Mouse (Mus musculus) liver, embryonic 13.5 days (tissue): ENCODE results near the gene Fev. TPM values are rescaled to one million over a fixed set of nuclear protein-coding genes. Genes with fewer than 3 reads are reported as not detected.

Experiments
- ATAC-seq: fragments of 200-750 bp; cut with Nextera tagmentation; 2 replicates; pipeline ENCODE4 v1.8.0; 2017; ENCODE audit warnings: low read depth, mild to moderate bottlenecking, moderate number of reproducible peaks, moderate library complexity
- DNase-seq: peaks from one replicate; pipeline ENCODE4 v3.0.0; 2022
- H3K27ac ChIP-seq: fragments of 300-500 bp; sonication (generic); 2 replicates; pipeline ENCODE4 v1.5.1; 2015; ENCODE audit warnings: moderate library complexity, mild to moderate bottlenecking, inconsistent platforms
- H3K27me3 ChIP-seq: fragments of 300-500 bp; sonication (generic); 2 replicates; pipeline ENCODE4 v1.6.1; 2015; ENCODE audit warnings: mild to moderate bottlenecking, inconsistent platforms
- H3K36me3 ChIP-seq: fragments of 300-500 bp; sonication (generic); 2 replicates; pipeline ENCODE4 v1.6.1; 2015; ENCODE audit warnings: mild to moderate bottlenecking, inconsistent platforms
- H3K4me1 ChIP-seq: fragments of 300-500 bp; sonication (generic); replicated peaks from 2 replicates; pipeline ENCODE4 v1.6.1; 2015; ENCODE audit warnings: inconsistent platforms
- H3K4me2 ChIP-seq: fragments of 300-500 bp; sonication (generic); 2 replicates; pipeline ENCODE4 v1.6.1; 2015; ENCODE audit warnings: inconsistent platforms, mild to moderate bottlenecking, moderate library complexity
- H3K4me3 ChIP-seq: fragments of 300-500 bp; sonication (generic); replicated peaks from 2 replicates; pipeline ENCODE4 v1.5.1; 2015; ENCODE audit warnings: mild to moderate bottlenecking, inconsistent platforms
- H3K9ac ChIP-seq: fragments of 300-500 bp; sonication (generic); 2 replicates; pipeline ENCODE4 v1.6.1; 2015; ENCODE audit warnings: mild to moderate bottlenecking, inconsistent platforms
- H3K9me3 ChIP-seq: fragments of 300-500 bp; sonication (generic); replicated peaks from 2 replicates; pipeline ENCODE4 v1.6.1; 2016; ENCODE audit warnings: inconsistent platforms
- WGBS: fragments of 180-500 bp; shearing (Covaris S2); methylation state at CpG from one replicate; pipeline ENCODE4 v1.1.7; 2015; ENCODE audit not compliant: insufficient replicate concordance; 5-methylcytosine and 5-hydroxymethylcytosine counted together
- polyA plus RNA-seq: library from polyadenylated mRNA; unstranded; fragments of >200 nt; fragmentation: Nextera tagmentation; extraction: Ambion mirVana; gene quantifications from 2 replicates; pipeline ENCODE4 v1.2.1, GENCODE M21; 2015

Fev gene
- polyA plus RNA-seq: 0.06 and 0.07 TPM in 2 replicates

DNA sequence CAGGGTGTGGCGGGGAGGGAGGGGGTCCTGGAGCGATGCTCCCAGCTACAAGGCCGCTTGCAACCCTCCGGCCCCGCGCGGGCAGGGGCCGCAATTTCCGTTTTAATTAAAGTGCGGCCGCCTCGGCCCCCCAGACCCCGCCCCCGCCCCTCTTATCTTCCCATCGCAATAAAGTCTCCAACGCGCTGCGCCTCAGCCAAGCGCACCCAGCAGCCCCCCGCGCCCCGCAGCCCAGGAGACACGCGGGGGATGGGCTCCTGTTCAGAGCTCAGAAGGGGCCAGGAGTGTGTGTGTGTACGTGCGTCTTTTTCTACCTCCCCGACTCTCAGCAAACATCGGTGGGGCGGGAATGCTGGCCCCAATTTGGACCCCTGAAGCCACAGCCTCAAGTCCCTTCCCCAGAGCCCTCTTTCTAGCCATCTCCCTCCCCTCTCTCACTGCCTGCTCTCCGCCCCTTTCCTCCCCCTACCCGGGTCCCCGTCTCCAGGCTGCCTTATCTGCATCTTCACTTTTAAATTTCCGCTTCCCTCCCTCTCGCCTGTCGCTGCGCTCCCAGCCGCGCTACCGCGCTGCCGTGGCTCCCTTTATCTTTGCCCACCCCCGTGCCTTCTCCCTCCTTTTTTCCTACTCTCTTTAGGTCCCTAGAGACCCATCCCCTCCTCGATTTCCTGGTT lies at the start of gene Fev:
Gene Fev (minus strand): TSS at position 51 of the 674 bp plus-strand sequence.
- DNase-seq (no peak), ATAC-seq (no peak)
- Histone ChIP-seq H3K9ac (no peak within 1 kb of the TSS), H3K4me3 (peak within 1 kb of the TSS; percentile 19), H3K36me3 (no peaks in the 10 kb centered on the region), H3K27me3 (peaks cover 94% of the 10 kb centered on the region), H3K4me1 (no peaks in the 10 kb centered on the region; the same call in 1 of the 2 replicates), H3K9me3 (no peaks in the 10 kb centered on the region), H3K27ac (no peak within 1 kb of the TSS), H3K4me2 (peak within 1 kb of the TSS; percentile 39)
- 1% methylated on average over 38 of the region's 43 CpGs for WGBS

DNA sequence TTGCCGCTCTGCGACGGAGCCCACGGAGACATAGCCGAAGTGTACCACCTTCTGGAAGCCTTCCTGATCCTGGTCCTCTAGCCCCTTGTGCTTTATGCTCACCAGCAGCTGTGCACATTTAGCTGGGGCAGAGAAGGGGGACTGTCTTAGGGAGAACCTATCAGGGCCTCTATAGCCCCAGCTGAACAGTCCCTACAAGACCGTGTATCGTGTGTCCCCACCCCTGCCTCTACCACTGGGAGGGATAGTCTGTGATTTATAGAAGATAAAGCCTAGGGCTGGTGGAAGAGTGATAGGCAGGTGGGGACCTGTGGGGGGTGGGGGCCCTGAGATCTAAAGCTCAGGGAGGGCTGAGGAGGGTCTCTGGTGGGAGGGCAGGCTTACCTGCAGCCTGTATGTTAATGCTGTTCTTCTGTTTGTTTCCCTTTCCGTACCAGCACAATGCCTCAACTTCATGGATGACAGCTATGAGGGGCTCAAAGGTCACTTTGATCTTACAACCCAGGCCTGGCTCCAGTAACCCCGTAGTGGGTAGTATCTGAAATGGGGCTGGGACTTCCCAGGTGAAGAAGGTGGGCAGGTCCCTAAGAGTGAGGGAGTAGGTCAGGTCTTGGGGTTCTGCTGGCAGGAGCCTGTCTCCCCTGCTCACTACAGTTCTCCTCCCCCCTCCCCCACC lies 42.5 kb upstream of the Fev start:
- ATAC-seq (no peak), DNase-seq (no peak)
- Histone ChIP-seq H3K9ac (no peak overlapping the region), H3K4me1 (no peaks in the 10 kb centered on the region), H3K9me3 (no peaks in the 10 kb centered on the region), H3K4me2 (no peak overlapping the region), H3K4me3 (no peak overlapping the region), H3K27ac (no peak overlapping the region), H3K27me3 (peaks cover 9% of the 10 kb centered on the region; the same call in 1 of the 2 replicates), H3K36me3 (no peaks in the 10 kb centered on the region)
- 72% methylated on average over 9 of the region's 9 CpGs for WGBS

DNA sequence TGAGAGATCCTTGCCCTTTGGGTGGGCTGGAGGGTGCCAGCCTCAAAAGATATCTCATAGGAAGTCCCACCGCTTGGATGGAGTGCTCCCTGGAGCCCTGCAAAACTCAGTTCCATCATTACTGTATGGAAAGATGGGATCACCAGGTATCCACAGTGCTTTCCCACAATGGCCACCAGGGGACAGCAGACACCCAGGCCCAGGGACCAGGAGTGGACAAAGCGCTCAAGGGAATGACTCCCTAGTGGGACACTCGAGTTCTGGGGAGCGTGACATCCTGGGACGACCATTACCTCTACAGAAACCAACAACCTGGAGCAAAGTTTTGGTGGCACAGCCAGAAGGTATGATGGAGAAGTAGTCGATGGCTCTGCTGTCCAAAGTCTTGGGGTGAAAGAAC lies 41.5 kb upstream of the Fev start:
- no peak overlapping the region for H3K27ac ChIP-seq
- H3K4me2 ChIP-seq: no peak overlapping the region
- H3K9me3 ChIP-seq: no peaks in the 10 kb centered on the region
- 27% methylated on average over 6 of the region's 6 CpGs for WGBS
- H3K4me1 ChIP-seq: no peaks in the 10 kb centered on the region
- no peak for ATAC-seq
- no peak overlapping the region for H3K4me3 ChIP-seq
- H3K27me3 ChIP-seq: 0 out of 2 replicates have a peak, but pooled peaks cover 6% of the 10 kb centered on the region
- H3K9ac ChIP-seq: no peak overlapping the region
- no peak for DNase-seq
- H3K36me3 ChIP-seq: no peaks in the 10 kb centered on the region

DNA sequence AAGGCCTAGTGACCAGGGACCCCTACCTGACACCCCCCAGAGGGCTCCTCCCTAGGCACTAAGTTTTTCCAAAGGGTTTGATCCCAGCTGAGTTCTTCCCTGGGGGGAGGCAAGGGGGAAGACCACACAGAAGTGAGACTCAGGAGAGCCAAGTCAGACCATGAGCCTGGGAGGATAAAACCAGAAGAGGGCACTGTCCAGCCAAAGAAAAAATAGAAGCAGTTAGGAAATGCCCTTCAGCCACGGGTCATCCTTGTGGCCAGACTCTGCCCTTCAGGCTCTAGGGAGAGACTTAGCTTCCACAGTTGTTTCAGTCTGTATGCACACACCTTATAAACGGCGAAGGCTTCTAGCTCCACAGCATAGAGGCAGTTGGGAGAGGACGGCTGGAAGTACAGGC lies 39.2 kb upstream of the Fev start:
- no peak overlapping the region for H3K4me2 ChIP-seq
- H3K27ac ChIP-seq: no peak overlapping the region
- no peaks in the 10 kb centered on the region for H3K4me1 ChIP-seq
- no peak for ATAC-seq
- DNase-seq: no peak
- no peak overlapping the region for H3K4me3 ChIP-seq
- H3K9me3 ChIP-seq: no peaks in the 10 kb centered on the region
- no peak overlapping the region for H3K9ac ChIP-seq
- WGBS: 49% methylated on average over 4 of the region's 4 CpGs
- H3K27me3 ChIP-seq: 0 out of 2 replicates have a peak, but pooled peaks cover 4% of the 10 kb centered on the region
- no peaks in the 10 kb centered on the region for H3K36me3 ChIP-seq

DNA sequence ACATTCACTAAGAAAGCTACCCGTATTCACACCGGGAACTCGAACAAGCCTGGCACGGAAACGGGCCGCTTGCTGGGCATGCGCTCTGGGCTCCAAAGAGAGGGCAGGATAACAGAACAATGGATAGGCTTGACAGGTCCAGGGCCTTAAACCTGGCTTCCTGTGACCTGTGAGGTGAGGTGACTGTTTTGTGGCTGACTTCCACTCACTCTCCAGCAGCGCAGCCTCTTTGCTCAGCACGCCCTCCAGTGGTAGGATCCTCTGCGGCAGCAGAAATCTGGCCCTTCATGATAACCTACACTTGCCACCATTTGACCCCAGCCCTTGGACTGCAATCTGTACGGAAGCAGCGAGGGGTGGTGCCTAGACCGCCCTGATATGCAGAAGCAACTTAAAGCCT lies 30.5 kb upstream of the Fev start:
- no peak for DNase-seq
- H3K4me2 ChIP-seq: no peak overlapping the region
- ATAC-seq: no peak
- 20% methylated on average over 13 of the region's 13 CpGs for WGBS
- no peak overlapping the region for H3K27ac ChIP-seq
- H3K9me3 ChIP-seq: no peaks in the 10 kb centered on the region; the same call in 1 of the 2 replicates
- H3K4me3 ChIP-seq: no peak overlapping the region
- no peaks in the 10 kb centered on the region for H3K36me3 ChIP-seq
- no peak overlapping the region for H3K9ac ChIP-seq
- H3K4me1 ChIP-seq: no peaks in the 10 kb centered on the region
- H3K27me3 ChIP-seq: peaks cover 11% of the 10 kb centered on the region

DNA sequence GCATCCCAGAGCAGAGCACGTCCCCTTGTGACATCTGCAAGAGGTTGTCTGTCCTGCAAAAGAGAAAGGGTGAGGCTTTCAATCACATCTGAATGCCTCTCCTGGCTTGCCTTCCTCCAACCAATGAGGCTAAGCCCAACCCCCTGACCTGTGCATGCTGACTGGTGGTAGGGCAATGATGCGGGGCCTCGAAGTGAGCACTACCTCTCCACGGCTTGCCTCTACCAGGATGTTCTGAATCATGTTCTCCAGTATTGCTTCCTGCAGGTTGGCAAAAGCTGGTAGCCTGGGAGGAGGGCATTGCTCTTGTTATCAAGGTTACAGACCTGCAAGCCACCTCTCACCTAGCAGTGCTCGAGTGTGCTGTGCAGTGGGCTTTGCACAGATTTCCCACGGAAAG lies 17.0 kb upstream of the Fev start:
- no peak overlapping the region for H3K4me3 ChIP-seq
- no peaks in the 10 kb centered on the region for H3K36me3 ChIP-seq
- H3K9me3 ChIP-seq: no peaks in the 10 kb centered on the region
- peaks cover 78% of the 10 kb centered on the region for H3K27me3 ChIP-seq
- H3K9ac ChIP-seq: no peak overlapping the region
- ATAC-seq (no peak), DNase-seq (no peak)
- H3K4me2 ChIP-seq: no peak overlapping the region
- H3K4me1 ChIP-seq: 0 out of 2 replicates have a peak, but pooled peaks cover 5% of the 10 kb centered on the region
- H3K27ac ChIP-seq: no peak overlapping the region
- WGBS: 11% methylated on average over 6 of the region's 6 CpGs

DNA sequence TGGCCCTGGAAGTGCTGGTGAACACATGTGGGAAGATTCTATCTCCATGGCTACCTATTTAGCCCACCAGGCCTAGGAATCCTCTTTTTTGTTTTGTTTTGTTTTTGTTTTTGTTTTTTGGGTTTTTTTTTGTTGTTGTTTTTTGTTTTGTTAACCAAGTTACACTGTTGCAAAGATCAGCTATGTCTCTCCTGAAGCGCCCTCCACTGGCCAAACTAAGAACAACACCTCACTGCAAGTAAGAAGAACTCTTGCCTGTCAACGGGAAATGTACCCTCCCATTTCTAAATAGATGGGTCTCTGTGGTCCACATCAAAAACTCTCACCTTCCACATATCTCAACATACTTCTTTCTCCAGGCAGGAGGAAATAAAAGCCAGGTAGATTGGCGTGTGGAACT lies 16.5 kb upstream of the Fev start:
- no peaks in the 10 kb centered on the region for H3K9me3 ChIP-seq
- no peak for ATAC-seq
- 0 out of 2 replicates have a peak, but pooled peaks cover 5% of the 10 kb centered on the region for H3K4me1 ChIP-seq
- DNase-seq: no peak
- no peak overlapping the region for H3K9ac ChIP-seq
- no peak overlapping the region for H3K27ac ChIP-seq
- H3K36me3 ChIP-seq: no peaks in the 10 kb centered on the region
- WGBS: 4% methylated on average over 3 of the region's 3 CpGs
- peaks cover 83% of the 10 kb centered on the region for H3K27me3 ChIP-seq
- no peak overlapping the region for H3K4me3 ChIP-seq
- H3K4me2 ChIP-seq: no peak overlapping the region

DNA sequence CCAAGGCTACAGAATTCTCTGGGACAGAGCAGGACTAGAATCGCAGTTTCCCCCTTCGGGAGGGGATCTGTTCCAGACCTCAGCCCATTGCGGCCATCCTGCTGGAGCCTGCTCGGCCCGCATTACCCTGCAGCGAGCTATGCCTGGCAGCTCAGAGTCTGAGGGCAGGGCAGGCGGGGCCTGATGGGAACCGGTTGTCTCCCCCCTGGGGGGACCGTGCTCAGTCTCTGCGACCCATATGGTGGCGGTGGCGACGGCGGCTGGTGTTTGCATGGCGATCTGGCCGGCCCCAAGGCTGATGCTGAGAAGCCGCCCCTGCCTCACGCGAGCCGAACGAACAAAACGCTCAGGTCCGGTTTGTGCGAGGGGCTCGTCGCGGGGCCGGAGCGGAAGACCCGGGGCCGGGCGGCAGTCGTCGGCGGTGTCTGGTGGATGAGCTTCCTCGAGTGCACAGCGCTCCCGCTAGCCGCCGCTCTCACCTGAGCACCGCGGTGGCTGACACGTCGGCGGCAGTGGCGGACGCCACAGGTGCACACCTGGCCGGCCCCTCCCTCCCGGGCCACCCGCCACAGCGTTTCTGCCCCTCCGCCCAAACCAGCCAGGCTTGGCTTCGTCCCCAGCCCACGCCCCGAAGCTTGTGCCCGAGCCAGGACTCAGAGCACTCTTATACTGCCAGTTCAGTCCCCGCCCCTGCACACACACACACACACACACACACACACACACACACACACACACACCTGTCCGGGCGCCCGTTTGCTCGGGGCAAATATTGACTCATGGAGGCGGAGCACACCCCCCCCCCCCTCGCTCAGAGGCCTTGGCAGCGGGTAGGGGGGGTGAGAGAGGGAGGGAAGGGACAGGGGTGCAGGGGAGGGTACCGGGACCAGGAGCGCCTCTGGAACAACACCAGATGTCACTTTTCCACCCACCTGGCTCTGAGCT lies 15.4 kb upstream of the Fev start:
- peaks cover 94% of the 10 kb centered on the region for H3K27me3 ChIP-seq
- ATAC-seq (peak; percentile 72), DNase-seq (no peak)
- H3K4me2 ChIP-seq: peak overlapping the region; percentile 56
- H3K27ac ChIP-seq: no peak overlapping the region
- no peak overlapping the region for H3K9ac ChIP-seq
- 2% methylated on average over 65 of the region's 66 CpGs for WGBS
- 0 out of 2 replicates have a peak, but pooled peaks cover 5% of the 10 kb centered on the region for H3K4me1 ChIP-seq
- no peaks in the 10 kb centered on the region for H3K36me3 ChIP-seq
- no peaks in the 10 kb centered on the region for H3K9me3 ChIP-seq
- peak overlapping the region; percentile 26 for H3K4me3 ChIP-seq

DNA sequence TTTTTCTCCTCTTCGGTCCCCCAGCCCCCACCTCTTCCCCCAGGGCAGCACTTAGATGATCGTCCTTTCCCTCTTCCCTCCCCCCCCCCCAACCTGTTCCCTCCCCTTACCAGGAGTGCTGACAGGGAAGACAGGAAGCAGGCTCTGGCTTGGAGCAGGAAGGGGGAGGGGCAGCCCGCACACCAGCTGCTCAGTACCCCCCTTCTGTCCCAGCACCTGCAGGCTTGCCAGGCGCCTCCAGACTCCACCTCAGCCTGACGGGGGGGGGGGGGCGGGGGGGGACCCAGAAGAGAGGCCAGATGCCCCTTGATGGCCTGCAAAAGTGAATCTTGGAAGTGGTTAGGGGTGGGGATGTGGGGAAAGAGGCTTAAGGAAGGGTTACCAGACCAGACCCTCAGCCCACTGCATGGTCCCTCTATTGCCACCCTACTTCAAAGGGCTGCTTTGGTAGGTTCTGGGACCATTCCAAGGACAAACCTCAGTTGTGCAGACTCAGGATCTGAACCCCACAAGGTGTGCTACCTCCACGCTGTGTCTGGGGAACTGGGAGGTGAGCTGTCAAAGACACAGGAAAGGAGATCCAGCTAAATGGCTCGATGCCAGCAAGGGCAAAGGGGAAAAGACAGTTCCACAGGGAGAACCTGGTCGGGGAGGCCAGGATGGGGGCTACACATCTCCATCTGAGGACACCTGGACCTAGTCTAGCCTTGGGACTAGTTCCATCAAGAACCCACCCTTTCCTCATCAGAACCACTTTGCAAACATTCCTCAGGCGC lies 13.6 kb upstream of the Fev start:
- no peak for ATAC-seq
- Histone ChIP-seq H3K27ac (no peak overlapping the region), H3K4me3 (no peak overlapping the region), H3K9me3 (no peaks in the 10 kb centered on the region), H3K4me1 (0 out of 2 replicates have a peak, but pooled peaks cover 5% of the 10 kb centered on the region), H3K27me3 (peaks cover 97% of the 10 kb centered on the region), H3K4me2 (no peak overlapping the region), H3K36me3 (no peaks in the 10 kb centered on the region), H3K9ac (no peak overlapping the region)
- WGBS: 7% methylated on average over 8 of the region's 10 CpGs
- DNase-seq: no peak

DNA sequence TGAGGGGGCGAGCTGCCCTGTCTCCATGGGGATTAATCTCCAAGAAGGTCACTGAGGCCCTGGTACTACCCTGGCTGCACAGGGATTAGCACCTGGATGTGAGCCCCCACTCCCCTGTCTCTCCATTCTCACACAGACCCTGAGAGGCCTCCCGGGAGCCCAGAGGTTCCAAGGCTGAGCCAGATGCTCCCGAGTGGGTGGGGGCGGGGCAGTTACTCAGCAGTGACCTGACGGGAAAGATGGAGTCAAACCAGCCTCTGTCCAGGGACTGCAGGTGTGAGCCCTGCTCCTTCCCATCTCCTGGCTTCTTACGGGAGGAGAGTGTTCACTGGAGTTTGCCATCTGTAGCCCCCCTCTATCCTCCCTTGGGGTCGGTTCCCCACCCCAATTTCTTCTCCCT lies 12.8 kb upstream of the Fev start:
- H3K4me2 ChIP-seq: no peak overlapping the region
- no peak overlapping the region for H3K9ac ChIP-seq
- H3K4me3 ChIP-seq: no peak overlapping the region
- H3K27ac ChIP-seq: no peak overlapping the region
- peaks cover 98% of the 10 kb centered on the region for H3K27me3 ChIP-seq
- H3K4me1 ChIP-seq: 0 out of 2 replicates have a peak, but pooled peaks cover 5% of the 10 kb centered on the region
- DNase-seq: no peak
- ATAC-seq: no peak
- 14% methylated on average over 7 of the region's 7 CpGs for WGBS
- no peaks in the 10 kb centered on the region for H3K9me3 ChIP-seq
- no peaks in the 10 kb centered on the region for H3K36me3 ChIP-seq
